Mouse (Mus musculus): Measurements from ENCODE around the gene Pdlim4. TPM values are rescaled to one million over a fixed set of nuclear protein-coding genes. Genes with fewer than 3 reads are reported as not detected.

Gene Pdlim4
- total RNA-seq (2012; rRNA removed) (not detected in 2 replicates), total RNA-seq (2014; rRNA removed) (not detected in 2 replicates), polyA plus RNA-seq (2012; ENCODE audit: insufficient read length, low read depth) (not detected in 2 replicates)

DNA sequence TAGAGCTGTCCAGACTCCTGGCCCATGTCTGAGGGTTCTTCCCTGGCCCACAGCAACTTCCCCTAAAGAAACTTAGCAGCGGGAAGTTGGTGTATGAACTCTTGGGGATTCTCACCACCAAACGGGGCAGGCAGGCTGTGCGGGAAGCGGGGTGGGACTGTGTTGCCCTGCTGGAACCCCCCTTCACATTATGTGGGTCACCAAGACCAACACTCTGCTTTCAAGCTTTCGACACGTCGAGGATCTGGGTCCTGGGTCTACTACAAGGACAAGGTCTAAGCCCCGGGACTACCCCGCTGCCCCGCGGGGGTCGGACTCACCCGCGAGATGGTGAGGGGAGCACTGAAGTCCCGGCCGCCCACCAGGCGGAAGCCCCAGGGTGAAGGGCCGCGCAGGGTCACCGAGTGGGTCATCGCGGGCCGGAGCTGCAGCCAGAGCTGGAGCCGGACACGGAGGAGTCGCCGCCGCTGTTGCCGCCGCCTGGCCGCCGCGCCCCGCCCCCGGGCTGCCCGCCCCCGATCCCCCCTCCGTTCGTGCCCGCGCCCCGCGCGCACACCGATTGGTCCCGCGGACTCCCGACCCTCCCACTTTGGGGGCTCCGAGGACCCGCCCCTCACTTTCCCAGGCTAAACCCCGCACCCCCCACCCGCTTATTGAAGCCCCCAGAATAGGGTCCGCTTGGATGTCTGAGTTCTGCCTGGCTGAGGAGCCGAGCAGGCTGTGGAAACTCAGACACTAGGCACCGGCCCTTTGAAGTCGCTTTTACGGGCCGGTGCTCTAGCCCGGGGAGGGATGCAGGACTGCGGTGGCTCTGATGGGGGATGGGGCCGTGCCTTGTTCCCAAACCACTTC, at the start of gene Pdlim4:
Gene Pdlim4, minus strand, starts transcription at position 495 of the 852 bp plus-strand sequence.
- Histone ChIP-seq H3K4me3 (replicated peaks in 1 of 3; ENCODE audit: low read depth in 2 of 3, low read length in 2 of 3, poor library complexity in 1 of 3) (no peak within 1 kb of the TSS), H3K27ac (ENCODE audit: insufficient read depth, low read depth) (no peak within 1 kb of the TSS), H3K4me2 (ENCODE audit: insufficient read depth, low read depth, poor library complexity, severe bottlenecking) (peak within 1 kb of the TSS; percentile 38; the same call in 1 of the 2 replicates), H3K9ac (ENCODE audit: insufficient read depth, low read depth) (no peak within 1 kb of the TSS), H3K27me3 (replicated peaks) (no peaks in the 10 kb centered on the region), H3K79me2 (replicated peaks; ENCODE audit: control insufficient read depth, extremely low read depth, insufficient read depth, poor library complexity, severe bottlenecking) (no peaks in the 10 kb centered on the region), H3K4me1 (ENCODE audit: control insufficient read depth in 1 of 2, insufficient read depth in 2 of 2) (peaks cover 10 to 23% of the 10 kb centered on the region in 2 experiments), H3K9me3 (replicated peaks; ENCODE audit: low read length) (peaks cover under 1% of the 10 kb centered on the region), H3K36me3 (replicated peaks in 1 of 2; ENCODE audit: control insufficient read depth in 1 of 2, insufficient read depth in 1 of 2, low read length in 1 of 2) (no peaks in the 10 kb centered on the region)
- no peak for DNase-seq (ENCODE audit: extremely low read depth)
- dilution Hi-C loops (cut with MboI; ENCODE audit: extremely low pct_ligation_motif_present, extremely low pct_unique_long_range_greater_than_20kb, low sequenced_read_pairs), result no loop called here
- TF ChIP-seq POLR2AphosphoS2 (IDR thresholded peaks at IDR 0.05; ENCODE audit: low read depth, low read length) (no peak), TBP (conservative IDR thresholded peaks at IDR 0.05; ENCODE audit: low read depth, low read length) (no peak), ETS1 (conservative IDR thresholded peaks at IDR 0.05; ENCODE audit: low read depth, low read length) (no peak), USF1 (IDR thresholded peaks at IDR 0.05; ENCODE audit: low read depth, low read length) (no peak), EP300 (IDR thresholded peaks at IDR 0.05; ENCODE audit: low read length) (no peak), NELFE (IDR thresholded peaks at IDR 0.05; ENCODE audit: low read depth, low read length) (no peak), CHD2 (IDR thresholded peaks at IDR 0.05; ENCODE audit: low read length) (no peak)
- in situ Hi-C loops (cut with MboI; ENCODE audit: low pct_ligation_motif_present, low pct_unique_long_range_greater_than_20kb, low sequenced_read_pairs), result no loop called here

DNA sequence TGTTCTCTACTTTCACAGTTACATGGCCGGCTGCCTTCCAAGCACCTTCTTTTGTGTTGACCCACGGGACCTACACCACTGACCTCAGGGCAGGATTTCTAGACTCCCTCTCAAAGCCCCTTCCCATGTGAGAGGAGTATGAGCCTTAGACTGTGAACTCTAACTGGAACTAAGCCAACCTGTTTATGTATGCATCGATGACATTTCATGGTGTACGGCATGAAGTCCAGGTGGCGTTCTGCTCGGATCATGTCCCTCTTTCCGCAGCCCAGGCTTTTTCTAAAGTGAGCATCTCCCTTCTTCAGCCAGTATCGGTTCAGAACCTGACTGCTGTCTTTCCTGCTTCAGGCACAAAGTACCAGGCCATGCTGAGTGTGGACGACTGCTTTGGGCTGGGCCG, 48.3 kb upstream of the Pdlim4 start:
- Histone ChIP-seq H3K27ac (ENCODE audit: insufficient read depth, low read depth) (no peak overlapping the region), H3K4me1 (ENCODE audit: control insufficient read depth in 1 of 2, insufficient read depth in 2 of 2) (peaks cover 9 to 15% of the 10 kb centered on the region in 2 experiments; a peak in 3 of 4 replicates), H3K4me3 (replicated peaks in 1 of 3; ENCODE audit: low read depth in 2 of 3, low read length in 2 of 3, poor library complexity in 1 of 3) (no peak overlapping the region), H3K27me3 (replicated peaks) (no peaks in the 10 kb centered on the region), H3K4me2 (ENCODE audit: insufficient read depth, low read depth, poor library complexity, severe bottlenecking) (no peak overlapping the region), H3K9me3 (replicated peaks; ENCODE audit: low read length) (no peaks in the 10 kb centered on the region), H3K36me3 (replicated peaks in 1 of 2; ENCODE audit: control insufficient read depth in 1 of 2, insufficient read depth in 1 of 2, low read length in 1 of 2) (no peaks in the 10 kb centered on the region), H3K79me2 (replicated peaks; ENCODE audit: control insufficient read depth, extremely low read depth, insufficient read depth, poor library complexity, severe bottlenecking) (no peaks in the 10 kb centered on the region), H3K9ac (ENCODE audit: insufficient read depth, low read depth) (no peak overlapping the region)
- DNase-seq (ENCODE audit: extremely low read depth), result no peak
- dilution Hi-C loops (cut with MboI; ENCODE audit: extremely low pct_ligation_motif_present, extremely low pct_unique_long_range_greater_than_20kb, low sequenced_read_pairs) (no loop called here), in situ Hi-C loops (cut with MboI; ENCODE audit: low pct_ligation_motif_present, low pct_unique_long_range_greater_than_20kb, low sequenced_read_pairs) (no loop called here)
- TF ChIP-seq TBP (conservative IDR thresholded peaks at IDR 0.05; ENCODE audit: low read depth, low read length) (no peak), RAD21 (IDR thresholded peaks at IDR 0.05; ENCODE audit: low read depth, low read length) (no peak), E2F4 (IDR thresholded peaks at IDR 0.05; ENCODE audit: insufficient replicate concordance, low read depth, low read length) (no peak), PAX5 (IDR thresholded peaks at IDR 0.05; ENCODE audit: low read length) (no peak), ZMIZ1 (IDR thresholded peaks at IDR 0.05; ENCODE audit: low read depth, low read length) (no peak), ZNF384 (IDR thresholded peaks at IDR 0.05; ENCODE audit: low read depth, low read length) (no peak), MYC (IDR thresholded peaks at IDR 0.05; ENCODE audit: low read depth, low read length) (no peak), ZKSCAN1 (IDR thresholded peaks at IDR 0.05; ENCODE audit: borderline replicate concordance, low read depth, low read length) (no peak), CTCF (conservative IDR thresholded peaks at IDR 0.05 in 1 of 2, IDR thresholded peaks at IDR 0.05 in 1 of 2; ENCODE audit: low read depth in 2 of 2, low read length in 2 of 2) (no peak), MAX (IDR thresholded peaks at IDR 0.05; ENCODE audit: low read length) (no peak), USF1 (IDR thresholded peaks at IDR 0.05; ENCODE audit: low read depth, low read length) (no peak), TCF12 (IDR thresholded peaks at IDR 0.05; ENCODE audit: low read depth, low read length) (no peak), USF2 (conservative IDR thresholded peaks at IDR 0.05; ENCODE audit: low read depth, low read length) (no peak), CHD2 (IDR thresholded peaks at IDR 0.05; ENCODE audit: low read length) (no peak), MAZ (IDR thresholded peaks at IDR 0.05; ENCODE audit: low read depth, low read length) (no peak), MEF2A (IDR thresholded peaks at IDR 0.05; ENCODE audit: borderline replicate concordance, low read depth, low read length) (no peak)

Measured in CH12.LX (cell line).